Mouse (Mus musculus): ENCODE results near the gene Kat2a. TPM values are rescaled to one million over a fixed set of nuclear protein-coding genes. Genes with fewer than 3 reads are reported as not detected.

Gene Kat2a
- 43.7 TPM for polyA plus RNA-seq (2017; shearing (Covaris generic))

GRCm38 (mm10) chr11:100711783-100712615 lies at the start of gene Kat2a:
Gene Kat2a (minus strand): TSS chr11:100712465.

GRCm38 (mm10) chr11:100759611-100760233 lies 47.5 kb upstream of the Kat2a start, which contains the start of gene Kcnh4:
Gene Kcnh4 (minus strand): TSS chr11:100759942.

GRCm38 (mm10) chr11:100738066-100738604 lies 25.9 kb upstream of the Kat2a start, which contains the start of gene Rab5c:
Gene Rab5c (minus strand): TSS chr11:100738215.

GRCm38 (mm10) chr11:100713735-100714533 lies 1.7 kb upstream of the Kat2a start, which contains the start of gene Hspb9:
Gene Hspb9 (plus strand): TSS chr11:100713850.

GRCm38 (mm10) chr11:100703851-100704531 lies 8.3 kb downstream of the Kat2a start, which contains the start of gene Dhx58:
Gene Dhx58 (minus strand): TSS chr11:100704271.

GRCm38 (mm10) chr11:100692164-100692616 lies 20.1 kb downstream of the Kat2a start, which contains the start of gene Zfp385c:
Gene Zfp385c (minus strand): TSS chr11:100692455.

Other genes with a start within 250 kb of the Kat2a start
- gene Klhl11, start 239.7 kb downstream of the Kat2a start, polyA plus RNA-seq (2017; shearing (Covaris generic)): 4.2 TPM
- 212 TPM for gene Acly, start 184.5 kb downstream of the Kat2a start, polyA plus RNA-seq (2017; shearing (Covaris generic))
- gene Ttc25, start 166.9 kb downstream of the Kat2a start, polyA plus RNA-seq (2017; shearing (Covaris generic)): 0.09 TPM
- 407 TPM for gene Cnp, start 137.6 kb downstream of the Kat2a start, polyA plus RNA-seq (2017; shearing (Covaris generic))
- gene Nkiras2, start 93.2 kb downstream of the Kat2a start, polyA plus RNA-seq (2017; shearing (Covaris generic)): 29.4 TPM
- 683 TPM for gene Dnajc7, start 92.3 kb downstream of the Kat2a start, polyA plus RNA-seq (2017; shearing (Covaris generic))
- 0.20 TPM for gene Zfp385c, start 20.0 kb downstream of the Kat2a start, polyA plus RNA-seq (2017; shearing (Covaris generic))
- gene Dhx58, start 8.2 kb downstream of the Kat2a start, polyA plus RNA-seq (2017; shearing (Covaris generic)): 32.3 TPM
- 0.88 TPM for gene Hspb9, start 1.4 kb upstream of the Kat2a start, polyA plus RNA-seq (2017; shearing (Covaris generic))
- 58.6 TPM for gene Rab5c, start 25.8 kb upstream of the Kat2a start, polyA plus RNA-seq (2017; shearing (Covaris generic))
- 0.20 TPM for gene Kcnh4, start 47.5 kb upstream of the Kat2a start, polyA plus RNA-seq (2017; shearing (Covaris generic))
- not detected for gene Hcrt, start 50.5 kb upstream of the Kat2a start, polyA plus RNA-seq (2017; shearing (Covaris generic))
- gene Ghdc, start 58.5 kb upstream of the Kat2a start, polyA plus RNA-seq (2017; shearing (Covaris generic)): 5.0 TPM
- 173 TPM for gene Stat5b, start 138.3 kb upstream of the Kat2a start, polyA plus RNA-seq (2017; shearing (Covaris generic))
- gene Stat5a, start 146.9 kb upstream of the Kat2a start, polyA plus RNA-seq (2017; shearing (Covaris generic)): 102 TPM
- gene Stat3, start 227.1 kb upstream of the Kat2a start, polyA plus RNA-seq (2017; shearing (Covaris generic)): 307 TPM

All from activated CD4-positive, CD25-positive, alpha-beta regulatory T cell, adult 9 weeks (primary cell).